Mouse (Mus musculus) left cerebral cortex, adult 18-20 months (tissue): ENCODE measurements at regions not wholly inside any gene's neighbourhood (a gene's known extent, or its start where the extent isn't known, plus 50 kb on each side); places are given as distances from the start of the nearest gene placed in this dataset.

Source experiments
- DNase-seq, 2 experiments: peaks; one replicate each; pipeline ENCODE4 v3.0.0; 2021 to 2022; ENCODE audit warnings: low spot score in 2 of 2, mixed read lengths in 1 of 2

- no peak for DNase-seq
These were observed 122.8 kb upstream of the Vegfc start for GRCm38 (mm10) chr8:53954476-53955158.

GRCm38 (mm10) chr8:53956148-53956547 lies 121.3 kb upstream of the Vegfc start:
- no peak for DNase-seq

DNA sequence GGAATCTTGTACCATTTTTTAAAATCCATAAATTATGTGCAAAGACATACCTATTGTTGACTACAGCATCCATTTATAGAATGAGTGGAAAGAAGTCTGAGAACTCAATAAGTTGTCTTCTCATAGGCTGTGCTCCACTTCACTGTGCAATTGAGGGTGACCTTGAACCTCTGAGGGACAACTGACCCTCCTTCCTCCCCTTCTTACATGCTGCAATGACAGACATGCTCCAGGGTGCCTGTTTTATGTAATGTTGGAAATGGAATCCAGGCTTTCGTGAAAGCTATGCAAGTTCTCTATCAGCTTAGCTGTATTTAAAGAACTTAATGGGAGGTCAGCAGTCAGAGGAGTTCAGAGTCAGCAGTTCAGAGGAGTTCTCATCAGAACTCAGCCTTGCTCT lies 118.9 kb upstream of the Vegfc start:
- no peak for DNase-seq

- DNase-seq = no peak
These were observed 114.4 kb upstream of the Vegfc start for GRCm38 (mm10) chr8:53962993-53963392.

GRCm38 (mm10) chr8:53984296-53984695 lies 93.1 kb upstream of the Vegfc start:
- no peak for DNase-seq

- DNase-seq = no peak
These were observed 91.7 kb upstream of the Vegfc start for GRCm38 (mm10) chr8:53985685-53986084.

DNA sequence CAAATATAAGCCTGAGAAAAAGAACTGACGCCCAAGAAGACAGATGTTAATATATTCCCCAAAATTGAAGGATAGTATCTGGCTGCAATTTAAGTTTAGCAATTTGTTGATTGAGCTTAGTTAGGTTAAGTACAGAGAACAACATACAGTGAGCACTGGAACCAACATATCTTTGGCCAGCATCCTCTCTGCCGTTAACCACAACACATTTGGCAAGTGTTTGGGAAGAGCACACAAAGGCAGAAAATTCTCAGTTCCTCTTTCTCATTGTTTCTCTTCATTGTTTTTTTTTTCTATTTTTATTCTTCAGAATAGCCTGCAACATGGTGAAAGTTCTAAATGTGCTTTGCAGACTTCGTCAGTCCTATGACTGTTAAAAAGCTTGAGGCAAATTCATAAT lies 83.2 kb upstream of the Vegfc start:
- DNase-seq = no peak

DNA sequence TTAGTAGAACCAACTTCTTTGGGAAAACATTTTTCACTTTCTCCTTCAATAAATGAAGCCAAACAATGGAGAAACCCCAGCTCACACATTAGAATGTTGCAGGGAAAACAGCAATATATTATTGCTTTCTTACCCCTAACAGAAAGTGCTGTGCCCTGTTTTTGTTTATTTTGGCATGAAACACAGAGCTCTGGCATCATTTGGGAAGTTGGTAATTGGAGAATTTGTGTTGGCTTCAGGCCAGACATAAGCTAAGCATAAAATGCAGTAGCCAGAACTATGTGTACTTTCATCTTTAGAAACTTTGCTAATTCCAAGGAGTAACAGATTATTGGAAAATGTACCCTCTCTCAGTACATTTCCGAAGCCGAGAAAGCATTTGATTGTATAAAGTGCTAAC lies 79.9 kb upstream of the Vegfc start:
- DNase-seq = no peak

DNA sequence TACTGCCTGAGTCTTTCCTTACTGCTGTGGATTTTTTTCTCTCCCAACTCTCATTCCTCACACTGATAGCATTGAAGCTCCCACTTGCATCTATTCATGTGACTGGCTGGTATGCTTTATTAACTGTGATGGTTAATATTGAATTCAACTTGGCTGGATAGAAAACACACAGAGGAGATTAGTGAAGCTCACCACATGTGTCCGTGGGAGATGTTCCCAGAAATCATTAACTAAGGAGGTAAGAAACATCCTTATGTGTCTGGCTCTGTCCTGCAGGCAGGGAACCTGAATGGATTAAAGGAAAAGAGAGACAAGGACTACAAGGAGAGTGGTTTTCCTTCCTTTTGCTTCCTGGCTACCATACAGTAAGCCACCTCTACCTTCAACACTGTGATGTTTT lies 74.5 kb upstream of the Vegfc start:
- DNase-seq = no peak

- no peak for DNase-seq
These were observed 63.3 kb upstream of the Vegfc start for GRCm38 (mm10) chr8:54014096-54014495.

GRCm38 (mm10) chr8:54018535-54019165 lies 58.8 kb upstream of the Vegfc start:
- no peak for DNase-seq
